Mouse (Mus musculus): ENCODE data around the gene Fam107a. TPM values are rescaled to one million over a fixed set of nuclear protein-coding genes. Genes with fewer than 3 reads are reported as not detected.

Gene Fam107a
- polyA plus RNA-seq, 1 experiment, result not detected

DNA sequence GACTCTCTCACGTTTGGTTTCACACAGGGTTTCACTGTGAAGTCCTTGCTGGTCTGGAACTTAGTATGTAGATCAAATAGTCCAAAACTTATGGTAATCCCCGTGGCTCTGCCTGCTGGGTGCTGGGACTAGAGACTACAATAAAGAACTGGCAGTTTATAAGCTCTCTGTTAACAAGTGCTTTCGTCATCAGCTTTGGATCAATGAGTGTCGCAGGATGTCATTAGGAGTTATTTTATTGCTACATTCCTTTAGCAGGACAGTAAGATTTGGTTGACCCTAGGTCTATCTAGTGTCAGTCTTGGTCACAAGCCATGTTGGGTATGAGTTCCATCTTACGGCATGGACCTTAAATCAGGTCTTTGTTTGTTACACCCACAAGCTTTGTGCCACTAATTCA lies 57.6 kb downstream of the Fam107a start:
- Histone ChIP-seq H3K4me3 (ENCODE audit: insufficient read depth, poor library complexity, severe bottlenecking) (no peak overlapping the region), H3K27me3 (ENCODE audit: control insufficient read depth, insufficient read depth, insufficient read length) (peaks cover 15% of the 10 kb centered on the region), H3K36me3 (ENCODE audit: control insufficient read depth, insufficient read depth) (no peaks in the 10 kb centered on the region), H3K79me2 (ENCODE audit: control insufficient read depth, insufficient read depth) (no peaks in the 10 kb centered on the region), H3K79me3 (ENCODE audit: low read depth) (no peaks in the 10 kb centered on the region), H3ac (ENCODE audit: control insufficient read depth, insufficient read length, low read depth) (no peak overlapping the region)
- TF ChIP-seq USF1 (IDR thresholded peaks at IDR 0.05; ENCODE audit: low read depth) (no peak), CTCF (IDR thresholded peaks at IDR 0.05; ENCODE audit: control insufficient read depth, insufficient read depth, insufficient read length) (no peak), FOSL1 (IDR thresholded peaks at IDR 0.05; ENCODE audit: insufficient read depth, low read length, poor library complexity, severe bottlenecking) (no peak), MYOD1 (IDR thresholded peaks at IDR 0.05; ENCODE audit: control insufficient read depth, insufficient read length, low read depth) (no peak), MYOG (IDR thresholded peaks at IDR 0.05; ENCODE audit: control insufficient read depth, extremely low read depth, insufficient read length) (no peak), CEBPB (IDR thresholded peaks at IDR 0.05; ENCODE audit: low read depth) (no peak), MAX (IDR thresholded peaks at IDR 0.05) (no peak)

- TF ChIP-seq MYOG (IDR thresholded peaks at IDR 0.05; ENCODE audit: control insufficient read depth, extremely low read depth, insufficient read length) (no peak), FOSL1 (IDR thresholded peaks at IDR 0.05; ENCODE audit: insufficient read depth, low read length, poor library complexity, severe bottlenecking) (no peak), MAX (IDR thresholded peaks at IDR 0.05) (no peak), MYOD1 (IDR thresholded peaks at IDR 0.05; ENCODE audit: control insufficient read depth, insufficient read length, low read depth) (no peak), CTCF (IDR thresholded peaks at IDR 0.05; ENCODE audit: control insufficient read depth, insufficient read depth, insufficient read length) (no peak), CEBPB (IDR thresholded peaks at IDR 0.05; ENCODE audit: low read depth) (no peak), USF1 (IDR thresholded peaks at IDR 0.05; ENCODE audit: low read depth) (no peak)
- no peaks in the 10 kb centered on the region for H3K36me3 ChIP-seq (ENCODE audit: control insufficient read depth, insufficient read depth)
- no peak within 1 kb of the TSS for H3ac ChIP-seq (ENCODE audit: control insufficient read depth, insufficient read length, low read depth)
- H3K79me2 ChIP-seq (ENCODE audit: control insufficient read depth, insufficient read depth), result no peaks in the 10 kb centered on the region
- H3K79me3 ChIP-seq (ENCODE audit: low read depth), result no peaks in the 10 kb centered on the region
- no peak within 1 kb of the TSS for H3K4me3 ChIP-seq (ENCODE audit: insufficient read depth, poor library complexity, severe bottlenecking)
- peaks cover 15% of the 10 kb centered on the region for H3K27me3 ChIP-seq (ENCODE audit: control insufficient read depth, insufficient read depth, insufficient read length)
Measured at GRCm38 (mm10) chr14:8259166-8259565, 58.7 kb downstream of the Fam107a start, which contains the start of gene Acox2. Acox2 (minus strand) TSS chr14:8259353.

GRCm38 (mm10) chr14:8258752-8259151 lies 59.1 kb downstream of the Fam107a start:
- no peak for TF ChIP-seq MYOG (IDR thresholded peaks at IDR 0.05; ENCODE audit: control insufficient read depth, extremely low read depth, insufficient read length)
- TF ChIP-seq CTCF (IDR thresholded peaks at IDR 0.05; ENCODE audit: control insufficient read depth, insufficient read depth, insufficient read length), result no peak
- TF ChIP-seq CEBPB (IDR thresholded peaks at IDR 0.05; ENCODE audit: low read depth), result no peak
- no peak for TF ChIP-seq MYOD1 (IDR thresholded peaks at IDR 0.05; ENCODE audit: control insufficient read depth, insufficient read length, low read depth)
- TF ChIP-seq USF1 (IDR thresholded peaks at IDR 0.05; ENCODE audit: low read depth), result no peak
- TF ChIP-seq MAX (IDR thresholded peaks at IDR 0.05), result no peak
- TF ChIP-seq FOSL1 (IDR thresholded peaks at IDR 0.05; ENCODE audit: insufficient read depth, low read length, poor library complexity, severe bottlenecking), result no peak
- H3K27me3 ChIP-seq (ENCODE audit: control insufficient read depth, insufficient read depth, insufficient read length), result peaks cover 15% of the 10 kb centered on the region
- H3ac ChIP-seq (ENCODE audit: control insufficient read depth, insufficient read length, low read depth), result no peak overlapping the region
- H3K79me2 ChIP-seq (ENCODE audit: control insufficient read depth, insufficient read depth), result no peaks in the 10 kb centered on the region
- no peaks in the 10 kb centered on the region for H3K79me3 ChIP-seq (ENCODE audit: low read depth)
- no peak overlapping the region for H3K4me3 ChIP-seq (ENCODE audit: insufficient read depth, poor library complexity, severe bottlenecking)
- H3K36me3 ChIP-seq (ENCODE audit: control insufficient read depth, insufficient read depth), result no peaks in the 10 kb centered on the region

GRCm38 (mm10) chr14:8258335-8258627 lies 59.5 kb downstream of the Fam107a start:
- H3K4me3 ChIP-seq (ENCODE audit: insufficient read depth, poor library complexity, severe bottlenecking), result no peak overlapping the region
- H3K79me2 ChIP-seq (ENCODE audit: control insufficient read depth, insufficient read depth), result no peaks in the 10 kb centered on the region
- no peaks in the 10 kb centered on the region for H3K36me3 ChIP-seq (ENCODE audit: control insufficient read depth, insufficient read depth)
- no peak overlapping the region for H3ac ChIP-seq (ENCODE audit: control insufficient read depth, insufficient read length, low read depth)
- no peaks in the 10 kb centered on the region for H3K79me3 ChIP-seq (ENCODE audit: low read depth)
- peaks cover 15% of the 10 kb centered on the region for H3K27me3 ChIP-seq (ENCODE audit: control insufficient read depth, insufficient read depth, insufficient read length)
- no peak for TF ChIP-seq USF1 (IDR thresholded peaks at IDR 0.05; ENCODE audit: low read depth)
- TF ChIP-seq CTCF (IDR thresholded peaks at IDR 0.05; ENCODE audit: control insufficient read depth, insufficient read depth, insufficient read length), result no peak
- no peak for TF ChIP-seq CEBPB (IDR thresholded peaks at IDR 0.05; ENCODE audit: low read depth)
- no peak for TF ChIP-seq MAX (IDR thresholded peaks at IDR 0.05)
- no peak for TF ChIP-seq MYOG (IDR thresholded peaks at IDR 0.05; ENCODE audit: control insufficient read depth, extremely low read depth, insufficient read length)
- no peak for TF ChIP-seq FOSL1 (IDR thresholded peaks at IDR 0.05; ENCODE audit: insufficient read depth, low read length, poor library complexity, severe bottlenecking)
- no peak for TF ChIP-seq MYOD1 (IDR thresholded peaks at IDR 0.05; ENCODE audit: control insufficient read depth, insufficient read length, low read depth)

GRCm38 (mm10) chr14:8257521-8258334 lies 60.1 kb downstream of the Fam107a start:
- H3K4me3 ChIP-seq (ENCODE audit: insufficient read depth, poor library complexity, severe bottlenecking), result no peak overlapping the region
- no peaks in the 10 kb centered on the region for H3K79me2 ChIP-seq (ENCODE audit: control insufficient read depth, insufficient read depth)
- H3ac ChIP-seq (ENCODE audit: control insufficient read depth, insufficient read length, low read depth), result no peak overlapping the region
- no peaks in the 10 kb centered on the region for H3K79me3 ChIP-seq (ENCODE audit: low read depth)
- H3K36me3 ChIP-seq (ENCODE audit: control insufficient read depth, insufficient read depth), result no peaks in the 10 kb centered on the region
- TF ChIP-seq FOSL1 (IDR thresholded peaks at IDR 0.05; ENCODE audit: insufficient read depth, low read length, poor library complexity, severe bottlenecking) (no peak), USF1 (IDR thresholded peaks at IDR 0.05; ENCODE audit: low read depth) (no peak), MAX (IDR thresholded peaks at IDR 0.05) (no peak), CEBPB (IDR thresholded peaks at IDR 0.05; ENCODE audit: low read depth) (no peak), CTCF (IDR thresholded peaks at IDR 0.05; ENCODE audit: control insufficient read depth, insufficient read depth, insufficient read length) (no peak)
- H3K27me3 ChIP-seq (ENCODE audit: control insufficient read depth, insufficient read depth, insufficient read length), result peaks cover 15% of the 10 kb centered on the region
